Mouse (Mus musculus): ENCODE measurements around the gene Slc6a9. TPM values are rescaled to one million over a fixed set of nuclear protein-coding genes. Genes with fewer than 3 reads are reported as not detected.

The Slc6a9 gene
- polyA plus RNA-seq, 1 experiment from 2014 or later, result 14.9 TPM

GRCm38 (mm10) chr4:117884146-117884545 lies 49.8 kb downstream of the Slc6a9 start:
- Histone ChIP-seq H3K9ac (replicated peaks) (peak overlapping the region; percentile 94), H3K27ac (no peak overlapping the region), H3K4me3 (replicated peaks) (peak overlapping the region; percentile 83), H3K9me3 (no peaks in the 10 kb centered on the region), H3K4me2 (replicated peaks) (peak overlapping the region; percentile 88), H3K4me1 (replicated peaks) (peaks cover 72% of the 10 kb centered on the region), H3K36me3 (peaks cover 41% of the 10 kb centered on the region), H3K27me3 (no peaks in the 10 kb centered on the region)
- no peak for ATAC-seq
- 100% methylated on average over 1 of the region's 1 CpGs for WGBS

- Histone ChIP-seq H3K27me3 (no peaks in the 10 kb centered on the region), H3K4me1 (replicated peaks) (peaks cover 63% of the 10 kb centered on the region), H3K4me3 (replicated peaks) (no peak overlapping the region), H3K9ac (replicated peaks) (no peak overlapping the region), H3K9me3 (no peaks in the 10 kb centered on the region), H3K4me2 (replicated peaks) (no peak overlapping the region), H3K27ac (no peak overlapping the region), H3K36me3 (peaks cover 42% of the 10 kb centered on the region)
- 96% methylated on average over 10 of the region's 10 CpGs for WGBS
- no peak for ATAC-seq
Measured at GRCm38 (mm10) chr4:117885093-117885492, 50.8 kb downstream of the Slc6a9 start.

DNA sequence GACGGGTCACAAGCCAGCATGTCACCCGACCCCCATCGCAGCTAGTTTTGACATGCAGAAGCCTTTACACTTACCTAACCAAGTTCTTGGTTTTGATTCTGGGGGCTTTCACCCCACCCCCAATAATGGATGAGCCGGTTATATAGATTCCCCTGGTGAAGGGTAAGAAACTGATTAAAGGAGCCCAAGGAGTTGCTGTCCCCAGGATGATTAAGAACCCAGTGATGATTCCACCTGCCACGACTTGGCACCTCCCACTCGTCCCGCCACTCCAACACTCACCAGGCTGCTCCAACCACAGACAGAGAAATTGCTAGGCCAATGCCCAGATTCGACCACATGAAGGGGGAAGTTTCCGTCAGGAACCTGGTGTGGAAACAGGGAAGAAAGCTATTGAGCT lies 51.7 kb downstream of the Slc6a9 start:
- no peaks in the 10 kb centered on the region for H3K9me3 ChIP-seq
- H3K9ac ChIP-seq (replicated peaks), result peak overlapping the region; percentile 95
- peak overlapping the region; percentile 96 for H3K4me3 ChIP-seq (replicated peaks)
- peaks cover 60% of the 10 kb centered on the region for H3K4me1 ChIP-seq (replicated peaks)
- peaks cover 35% of the 10 kb centered on the region for H3K36me3 ChIP-seq
- ATAC-seq, result no peak
- no peaks in the 10 kb centered on the region for H3K27me3 ChIP-seq
- H3K27ac ChIP-seq, result no peak overlapping the region
- peak overlapping the region; percentile 93 for H3K4me2 ChIP-seq (replicated peaks)
- 84% methylated on average over 9 of the region's 9 CpGs for WGBS

- H3K4me3 ChIP-seq (replicated peaks), result peak overlapping the region; percentile 96
- no peaks in the 10 kb centered on the region for H3K27me3 ChIP-seq
- H3K27ac ChIP-seq, result no peak overlapping the region
- peak overlapping the region; percentile 95 for H3K9ac ChIP-seq (replicated peaks)
- ATAC-seq, result no peak
- WGBS, result 3% methylated on average over 23 of the region's 24 CpGs
- H3K9me3 ChIP-seq, result no peaks in the 10 kb centered on the region
- peaks cover 32% of the 10 kb centered on the region for H3K36me3 ChIP-seq
- H3K4me2 ChIP-seq (replicated peaks), result peak overlapping the region; percentile 93
- H3K4me1 ChIP-seq (replicated peaks), result peaks cover 59% of the 10 kb centered on the region
Measured at GRCm38 (mm10) chr4:117886644-117887043, 52.3 kb downstream of the Slc6a9 start.

- Histone ChIP-seq H3K36me3 (peaks cover 32% of the 10 kb centered on the region), H3K4me2 (replicated peaks) (peak within 1 kb of the TSS; percentile 93), H3K4me1 (replicated peaks) (peaks cover 56% of the 10 kb centered on the region), H3K9ac (replicated peaks) (peak within 1 kb of the TSS; percentile 95), H3K4me3 (replicated peaks) (peak within 1 kb of the TSS; percentile 96), H3K27ac (no peak within 1 kb of the TSS), H3K9me3 (no peaks in the 10 kb centered on the region), H3K27me3 (no peaks in the 10 kb centered on the region)
- peak; percentile 85 for ATAC-seq
- WGBS, result under 1% methylated on average over 37 of the region's 37 CpGs
Measured at GRCm38 (mm10) chr4:117887133-117887532, 52.8 kb downstream of the Slc6a9 start, which contains the start of gene Atp6v0b. Gene Atp6v0b, minus strand, starts transcription at chr4:117887333.

DNA sequence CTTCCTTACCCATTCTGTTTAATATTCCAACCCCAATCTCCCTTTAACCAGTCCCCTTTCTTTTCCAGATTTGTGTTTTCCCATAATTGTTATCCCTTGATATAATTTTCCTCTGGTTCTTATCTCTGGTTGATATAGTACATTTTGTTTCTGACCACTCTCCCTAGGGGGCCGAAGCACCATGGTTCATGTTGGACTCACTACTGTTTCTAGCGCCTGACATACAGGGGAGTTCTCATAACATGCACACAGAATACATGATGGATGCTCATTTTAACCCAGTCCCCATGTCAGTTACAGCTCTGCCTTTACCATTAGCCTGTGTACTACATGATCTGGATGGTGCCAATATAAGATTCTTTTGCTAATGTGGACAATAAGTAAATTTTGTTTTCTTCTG lies 53.6 kb downstream of the Slc6a9 start:
- peaks cover 32% of the 10 kb centered on the region for H3K36me3 ChIP-seq
- H3K27me3 ChIP-seq, result no peaks in the 10 kb centered on the region
- peaks cover 53% of the 10 kb centered on the region for H3K4me1 ChIP-seq (replicated peaks)
- H3K27ac ChIP-seq, result no peak overlapping the region
- H3K9me3 ChIP-seq, result no peaks in the 10 kb centered on the region
- no peak for ATAC-seq
- WGBS, result 75% methylated on average over 2 of the region's 2 CpGs
- H3K4me3 ChIP-seq (replicated peaks), result no peak overlapping the region; the same call in 1 of the 2 replicates
- no peak overlapping the region for H3K9ac ChIP-seq (replicated peaks)
- peak overlapping the region; percentile 93 for H3K4me2 ChIP-seq (replicated peaks)

- Histone ChIP-seq H3K36me3 (peaks cover 37% of the 10 kb centered on the region), H3K9me3 (no peaks in the 10 kb centered on the region)
- no peak for ATAC-seq
Measured at GRCm38 (mm10) chr4:117889471-117889870, 55.2 kb downstream of the Slc6a9 start.

DNA sequence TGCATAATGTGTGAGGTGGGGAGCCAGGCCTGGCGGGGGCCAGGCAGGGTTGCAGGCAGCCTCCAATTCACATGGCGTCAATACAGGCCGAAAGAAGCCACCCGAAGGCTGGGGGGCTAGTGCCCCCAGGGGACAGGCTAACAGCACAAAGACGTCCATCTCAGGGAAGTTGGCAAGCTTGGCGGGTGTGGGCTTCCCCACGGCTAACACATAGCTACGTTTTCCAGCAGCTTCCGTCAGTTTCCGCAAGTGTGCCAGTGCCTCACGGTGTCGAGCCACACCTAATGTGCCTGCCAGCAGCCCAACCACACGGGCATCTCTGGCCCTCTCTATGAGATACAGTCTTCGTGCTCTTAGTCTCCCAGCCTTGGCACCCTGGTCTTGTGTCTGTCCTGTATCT lies 55.7 kb downstream of the Slc6a9 start:
- Histone ChIP-seq H3K4me1 (replicated peaks) (peaks cover 37% of the 10 kb centered on the region), H3K27ac (no peak overlapping the region), H3K4me2 (replicated peaks) (no peak overlapping the region), H3K27me3 (no peaks in the 10 kb centered on the region), H3K9ac (replicated peaks) (no peak overlapping the region), H3K36me3 (peaks cover 37% of the 10 kb centered on the region), H3K9me3 (no peaks in the 10 kb centered on the region), H3K4me3 (replicated peaks) (no peak overlapping the region)
- ATAC-seq, result no peak
- 92% methylated on average over 14 of the region's 14 CpGs for WGBS

More at GRCm38 (mm10) chr4:117889471-117889870, 55.2 kb downstream of the Slc6a9 start:
- H3K27me3 ChIP-seq, result no peaks in the 10 kb centered on the region
- WGBS, result 92% methylated on average over 15 of the region's 15 CpGs
- H3K27ac ChIP-seq, result no peak overlapping the region
- no peak overlapping the region for H3K4me2 ChIP-seq (replicated peaks)
- peaks cover 42% of the 10 kb centered on the region for H3K4me1 ChIP-seq (replicated peaks)
- H3K9ac ChIP-seq (replicated peaks), result no peak overlapping the region
- H3K4me3 ChIP-seq (replicated peaks), result no peak overlapping the region

DNA sequence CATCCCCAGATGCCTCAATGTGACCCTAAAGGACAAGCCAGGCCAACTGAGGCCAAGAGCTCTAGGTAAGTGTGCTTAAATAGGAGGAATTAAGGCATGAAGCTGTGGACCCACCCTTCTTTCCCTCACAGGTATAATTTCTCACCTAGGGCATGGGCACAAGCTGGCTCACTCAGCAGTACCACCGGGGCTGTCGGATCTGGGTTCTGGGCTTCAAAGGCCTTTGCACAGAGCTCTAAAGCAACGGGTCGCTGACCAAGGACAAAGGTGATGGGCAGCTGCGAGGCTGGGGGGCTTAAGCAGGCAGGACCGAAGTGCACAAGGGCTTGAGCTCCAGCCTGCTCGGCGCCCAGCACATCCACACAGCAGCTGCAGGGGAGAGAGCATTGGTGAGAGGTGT lies 56.4 kb downstream of the Slc6a9 start:
- H3K4me2 ChIP-seq (replicated peaks), result peak overlapping the region; percentile 95
- H3K27ac ChIP-seq, result no peak overlapping the region
- peaks cover 30% of the 10 kb centered on the region for H3K4me1 ChIP-seq (replicated peaks)
- H3K9me3 ChIP-seq, result no peaks in the 10 kb centered on the region
- WGBS, result 46% methylated on average over 8 of the region's 8 CpGs
- peak overlapping the region; percentile 61; the same call in 1 of the 2 replicates for H3K9ac ChIP-seq (replicated peaks)
- peak overlapping the region; percentile 79 for H3K4me3 ChIP-seq (replicated peaks)
- H3K36me3 ChIP-seq, result peaks cover 37% of the 10 kb centered on the region
- ATAC-seq, result no peak
- H3K27me3 ChIP-seq, result no peaks in the 10 kb centered on the region

GRCm38 (mm10) chr4:117891738-117892161 lies 57.4 kb downstream of the Slc6a9 start, which contains the start of gene Dph2:
Gene Dph2, minus strand, starts transcription at chr4:117892032.
- H3K9ac ChIP-seq (replicated peaks), result peak within 1 kb of the TSS; percentile 61
- H3K4me3 ChIP-seq (replicated peaks), result peak within 1 kb of the TSS; percentile 79
- under 1% methylated on average over 21 of the region's 21 CpGs for WGBS
- H3K9me3 ChIP-seq, result no peaks in the 10 kb centered on the region
- peaks cover 47% of the 10 kb centered on the region for H3K36me3 ChIP-seq
- peaks cover 21% of the 10 kb centered on the region for H3K4me1 ChIP-seq (replicated peaks)
- ATAC-seq, result peak; percentile 86
- H3K27ac ChIP-seq, result no peak within 1 kb of the TSS
- H3K4me2 ChIP-seq (replicated peaks), result peak within 1 kb of the TSS; percentile 95
- H3K27me3 ChIP-seq, result no peaks in the 10 kb centered on the region

GRCm38 (mm10) chr4:117893376-117893775 lies 59.1 kb downstream of the Slc6a9 start:
- WGBS, result 30% methylated on average over 9 of the region's 9 CpGs
- H3K36me3 ChIP-seq, result peaks cover 60% of the 10 kb centered on the region

DNA sequence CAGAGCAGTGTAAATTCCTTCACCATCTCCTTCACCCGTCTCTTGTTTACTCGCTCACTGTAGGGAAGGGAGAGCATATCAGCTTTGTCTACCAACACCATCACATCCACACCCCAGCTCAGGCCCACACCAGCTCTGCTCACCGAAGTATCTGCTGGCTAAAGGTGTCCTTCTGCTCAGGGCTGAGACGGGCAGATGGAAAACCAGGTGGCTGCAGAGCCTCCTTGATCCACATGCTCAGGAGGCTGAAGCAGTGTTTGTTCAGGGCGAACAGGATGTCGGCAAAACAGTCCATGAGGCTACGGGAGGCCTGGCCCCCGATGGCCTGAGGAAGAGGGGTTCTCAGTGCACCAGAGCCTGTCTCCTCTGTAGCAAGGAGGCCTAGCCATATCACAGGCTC lies 60.3 kb downstream of the Slc6a9 start:
- no peak overlapping the region for H3K4me2 ChIP-seq (replicated peaks)
- no peak for ATAC-seq
- WGBS, result 91% methylated on average over 8 of the region's 8 CpGs
- no peak overlapping the region for H3K27ac ChIP-seq
- H3K4me3 ChIP-seq (replicated peaks), result no peak overlapping the region
- H3K9me3 ChIP-seq, result no peaks in the 10 kb centered on the region
- no peaks in the 10 kb centered on the region for H3K27me3 ChIP-seq
- H3K36me3 ChIP-seq, result peaks cover 63% of the 10 kb centered on the region
- no peak overlapping the region for H3K9ac ChIP-seq (replicated peaks)
- H3K4me1 ChIP-seq (replicated peaks), result peaks cover 16% of the 10 kb centered on the region

More at GRCm38 (mm10) chr4:117893376-117893775, 59.1 kb downstream of the Slc6a9 start:
- Histone ChIP-seq H3K4me2 (replicated peaks) (no peak overlapping the region), H3K27me3 (no peaks in the 10 kb centered on the region), H3K9me3 (no peaks in the 10 kb centered on the region), H3K9ac (replicated peaks) (no peak overlapping the region), H3K4me3 (replicated peaks) (no peak overlapping the region), H3K27ac (no peak overlapping the region), H3K4me1 (replicated peaks) (peaks cover 16% of the 10 kb centered on the region)
- no peak for ATAC-seq

- Histone ChIP-seq H3K27me3 (no peaks in the 10 kb centered on the region), H3K4me1 (replicated peaks) (peaks cover 16% of the 10 kb centered on the region), H3K27ac (no peak overlapping the region), H3K9me3 (no peaks in the 10 kb centered on the region), H3K4me3 (replicated peaks) (no peak overlapping the region), H3K4me2 (replicated peaks) (no peak overlapping the region), H3K36me3 (peaks cover 64% of the 10 kb centered on the region), H3K9ac (replicated peaks) (no peak overlapping the region)
- ATAC-seq, result no peak
- WGBS, result 88% methylated on average over 7 of the region's 7 CpGs
Measured at GRCm38 (mm10) chr4:117895339-117895738, 61.0 kb downstream of the Slc6a9 start.
